Mouse (Mus musculus) heart, postnatal 0 days (tissue): ENCODE results near the gene Fah. TPM values are rescaled to one million over a fixed set of nuclear protein-coding genes. Genes with fewer than 3 reads are reported as not detected.

Experiments used
- ATAC-seq: fragments of 200-750 bp; cut with Nextera tagmentation; 2 replicates; pipeline ENCODE4 v1.8.0; 2017; ENCODE audit warnings: low read depth, moderate number of reproducible peaks, moderate library complexity; ENCODE audit not compliant: insufficient read depth
- DNase-seq: peaks from one replicate; pipeline ENCODE4 v3.0.0-alpha.2; 2016; ENCODE audit warnings: low spot score
- H3K27ac ChIP-seq: fragments of 300-500 bp; sonication (generic); 2 replicates; pipeline ENCODE4 v1.5.1; 2014; ENCODE audit warnings: low read depth, mild to moderate bottlenecking
- H3K27me3 ChIP-seq: fragments of 300-500 bp; sonication (generic); 2 replicates; pipeline ENCODE4 v1.6.1; 2014; ENCODE audit warnings: low read length, mixed read lengths; ENCODE audit not compliant: control insufficient read depth, insufficient read depth
- H3K36me3 ChIP-seq: fragments of 300-500 bp; sonication (generic); replicated peaks from 2 replicates; pipeline ENCODE4 v1.6.1; 2014; ENCODE audit warnings: low read length, mixed read lengths; ENCODE audit not compliant: control insufficient read depth, insufficient read depth
- H3K4me1 ChIP-seq: fragments of 300-500 bp; sonication (generic); 2 replicates; pipeline ENCODE4 v1.6.1; 2014; ENCODE audit warnings: antibody characterized with exemption; ENCODE audit not compliant: control insufficient read depth, insufficient read depth
- H3K4me2 ChIP-seq: fragments of 300-500 bp; sonication (generic); 2 replicates; pipeline ENCODE4 v1.6.1; 2014; ENCODE audit warnings: low read depth, mild to moderate bottlenecking, low read length, moderate library complexity
- H3K4me3 ChIP-seq: fragments of 300-500 bp; sonication (generic); 2 replicates; pipeline ENCODE4 v1.5.1; 2014; ENCODE audit warnings: low read depth, low read length
- H3K9ac ChIP-seq: fragments of 300-500 bp; sonication (generic); replicated peaks from 2 replicates; pipeline ENCODE4 v1.6.1; 2014; ENCODE audit warnings: low read depth, low read length, mixed read lengths
- H3K9me3 ChIP-seq: fragments of 300-500 bp; sonication (generic); replicated peaks from 2 replicates; pipeline ENCODE4 v1.6.1; 2016; ENCODE audit warnings: low read length; ENCODE audit not compliant: control insufficient read depth
- CTCF ChIP-seq: IDR thresholded peaks from 2 replicates; pipeline ENCODE4 v1.5.1; 2016; ENCODE audit warnings: antibody characterized with exemption, control low read depth, low read depth
- EP300 ChIP-seq: IDR thresholded peaks from 2 replicates; pipeline ENCODE4 v1.6.1; 2016; ENCODE audit warnings: antibody characterized with exemption, low read depth
- WGBS: fragments of 180-500 bp; shearing (Covaris S2); extraction: QIAGEN DNeasy Blood & Tissue Kit; methylation state at CpG from one replicate; pipeline ENCODE4 v1.1.7; 2014; 5-methylcytosine and 5-hydroxymethylcytosine counted together
- polyA plus RNA-seq: library from polyadenylated mRNA; unstranded; fragments of >200 nt; fragmentation: Nextera tagmentation; extraction: Ambion mirVana; gene quantifications from 2 replicates; pipeline ENCODE4 v1.2.1, GENCODE M21; 2015
- total RNA-seq: library from RNA; depleted of rRNA; stranded (reverse); fragments of >200 nt; gene quantifications from 2 replicates; pipeline ENCODE4 v1.2.3, GENCODE M21; 2014; ENCODE audit warnings: low replicate concordance; rRNA removed

The Fah gene
- total and polyA plus RNA-seq, 2 experiments from 2014 or later, result 4.0 to 20.2 TPM

- TF ChIP-seq CTCF, result no peak
- TF ChIP-seq EP300, result no peak
- Histone ChIP-seq H3K9me3 (no peaks in the 10 kb centered on the region), H3K9ac (no peak overlapping the region), H3K36me3 (no peaks in the 10 kb centered on the region), H3K27ac (no peak overlapping the region), H3K4me2 (no peak overlapping the region), H3K4me3 (no peak overlapping the region), H3K27me3 (no peaks in the 10 kb centered on the region), H3K4me1 (no peaks in the 10 kb centered on the region)
- DNase-seq, result no peak
- 97% methylated on average over 1 of the region's 1 CpGs for WGBS
- ATAC-seq, result no peak
Observed at GRCm38 (mm10) chr7:84560500-84560899, 46.0 kb downstream of the Fah start.

- no peak for DNase-seq
- no peak for ATAC-seq
- no peak overlapping the region for H3K9ac ChIP-seq
- H3K36me3 ChIP-seq, result no peaks in the 10 kb centered on the region
- no peaks in the 10 kb centered on the region for H3K4me1 ChIP-seq
- no peaks in the 10 kb centered on the region for H3K27me3 ChIP-seq
- 62% methylated on average over 3 of the region's 3 CpGs for WGBS
- H3K27ac ChIP-seq, result no peak overlapping the region
- no peak overlapping the region for H3K4me2 ChIP-seq
- H3K9me3 ChIP-seq, result no peaks in the 10 kb centered on the region
- H3K4me3 ChIP-seq, result no peak overlapping the region
- no peak for TF ChIP-seq CTCF
- TF ChIP-seq EP300, result no peak
Observed at GRCm38 (mm10) chr7:84557332-84557731, 49.2 kb downstream of the Fah start.

- 55% methylated on average over 3 of the region's 3 CpGs for WGBS
- H3K4me1 ChIP-seq, result no peaks in the 10 kb centered on the region
- no peak for DNase-seq
- H3K27me3 ChIP-seq, result no peaks in the 10 kb centered on the region
- no peak overlapping the region for H3K27ac ChIP-seq
- no peak for TF ChIP-seq EP300
- no peak overlapping the region for H3K4me2 ChIP-seq
- H3K9me3 ChIP-seq, result no peaks in the 10 kb centered on the region
- ATAC-seq, result no peak
- H3K9ac ChIP-seq, result no peak overlapping the region
- H3K4me3 ChIP-seq, result no peak overlapping the region
- H3K36me3 ChIP-seq, result no peaks in the 10 kb centered on the region
Observed at GRCm38 (mm10) chr7:84555294-84555693, 51.2 kb downstream of the Fah start.

DNA sequence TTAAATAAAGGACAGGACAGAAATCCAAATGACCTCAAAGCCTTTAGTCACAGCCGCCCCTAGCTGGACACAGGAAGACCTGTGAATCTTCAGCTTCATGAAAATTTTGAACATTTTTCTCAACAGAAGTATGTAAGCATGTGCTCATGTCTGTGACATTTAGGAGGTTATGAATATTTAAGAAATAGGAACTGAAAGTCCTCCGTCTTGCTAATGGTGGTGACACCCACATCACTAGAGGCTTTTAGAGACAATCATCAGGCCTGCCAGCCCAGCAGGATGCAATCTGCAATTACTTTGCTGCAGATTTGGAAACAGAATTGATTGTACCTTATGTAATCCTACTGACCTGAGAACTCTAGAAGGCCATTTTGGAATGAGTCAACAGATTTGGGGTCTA lies 55.0 kb downstream of the Fah start:
- 82% methylated on average over 2 of the region's 2 CpGs for WGBS
- H3K27me3 ChIP-seq, result no peaks in the 10 kb centered on the region
- no peak overlapping the region for H3K9ac ChIP-seq
- ATAC-seq, result no peak
- no peak overlapping the region for H3K4me2 ChIP-seq
- H3K36me3 ChIP-seq, result no peaks in the 10 kb centered on the region
- H3K9me3 ChIP-seq, result no peaks in the 10 kb centered on the region
- H3K4me3 ChIP-seq, result no peak overlapping the region
- no peak for TF ChIP-seq CTCF
- TF ChIP-seq EP300, result no peak
- no peak for DNase-seq
- H3K27ac ChIP-seq, result no peak overlapping the region
- H3K4me1 ChIP-seq, result no peaks in the 10 kb centered on the region

DNA sequence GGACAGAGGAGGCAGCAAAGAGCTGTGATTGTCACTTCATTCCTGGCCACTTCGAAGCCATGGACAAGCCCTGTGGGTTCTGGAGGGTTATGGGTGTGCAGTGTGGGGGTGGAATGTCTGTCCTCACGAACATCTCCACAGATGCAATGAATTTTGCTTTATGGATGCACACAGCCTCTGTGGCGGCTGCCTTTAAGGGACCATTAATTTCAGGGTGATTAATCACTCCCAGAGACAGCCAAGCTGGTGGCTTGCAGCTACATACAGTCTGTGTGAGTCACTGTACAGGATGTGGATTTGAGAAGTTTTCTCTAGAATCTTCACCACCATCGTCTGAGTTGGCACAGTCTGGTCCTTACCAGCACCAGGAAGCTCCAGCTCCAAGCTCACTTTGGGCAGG lies 59.9 kb downstream of the Fah start:
- WGBS, result 59% methylated on average over 4 of the region's 4 CpGs
- no peaks in the 10 kb centered on the region for H3K4me1 ChIP-seq
- no peaks in the 10 kb centered on the region for H3K9me3 ChIP-seq
- TF ChIP-seq CTCF (no peak), EP300 (no peak)
- H3K27ac ChIP-seq, result no peak overlapping the region
- ATAC-seq, result no peak
- no peaks in the 10 kb centered on the region for H3K36me3 ChIP-seq
- no peak overlapping the region for H3K4me3 ChIP-seq
- no peaks in the 10 kb centered on the region for H3K27me3 ChIP-seq
- no peak overlapping the region for H3K4me2 ChIP-seq
- DNase-seq, result no peak
- no peak overlapping the region for H3K9ac ChIP-seq

GRCm38 (mm10) chr7:84544946-84545345 lies 61.6 kb downstream of the Fah start:
- Histone ChIP-seq H3K9me3 (no peaks in the 10 kb centered on the region), H3K36me3 (no peaks in the 10 kb centered on the region), H3K4me2 (no peak overlapping the region), H3K4me1 (no peaks in the 10 kb centered on the region), H3K9ac (no peak overlapping the region), H3K27ac (no peak overlapping the region), H3K27me3 (no peaks in the 10 kb centered on the region), H3K4me3 (no peak overlapping the region)
- TF ChIP-seq CTCF, result no peak
- TF ChIP-seq EP300, result no peak
- no peak for ATAC-seq
- 79% methylated on average over 4 of the region's 4 CpGs for WGBS
- DNase-seq, result no peak

Other genes starting within 250 kb of the Fah start
- 1.9 and 2.1 TPM in 2 replicates for gene Arnt2, start 196.5 kb downstream of the Fah start, total RNA-seq
- 0.31 and 0.75 TPM in 2 replicates for gene Arnt2, start 196.5 kb downstream of the Fah start, polyA plus RNA-seq
- 1.1 TPM in 1 of 2 replicates, not detected in the other for gene Gm2115, start 77.8 kb downstream of the Fah start, total RNA-seq
- 0.04 TPM in 1 of 2 replicates, not detected in the other for gene Gm2115, start 77.8 kb downstream of the Fah start, polyA plus RNA-seq
- gene Zfand6, start 83.2 kb upstream of the Fah start, total RNA-seq, result 117 and 122 TPM in 2 replicates
- gene Zfand6, start 83.2 kb upstream of the Fah start, polyA plus RNA-seq, result 130 and 135 TPM in 2 replicates
- gene Olfr291, start 246.8 kb upstream of the Fah start, total RNA-seq, result not detected in 2 replicates
- gene Olfr291, start 246.8 kb upstream of the Fah start, polyA plus RNA-seq, result not detected in 2 replicates